Mouse (Mus musculus): Measurements from ENCODE around the gene Pex5l.

Pex5l gene

GRCm38 (mm10) chr3:33142901-33143461, at the start of gene Pex5l:
TSS of gene Pex5l (minus strand) at chr3:33143247.
- DNase-seq, result peak; percentile 42 to 66

- no peak for DNase-seq
Observed at GRCm38 (mm10) chr3:33165186-33165585, 22.1 kb upstream of the Pex5l start.

DNA sequence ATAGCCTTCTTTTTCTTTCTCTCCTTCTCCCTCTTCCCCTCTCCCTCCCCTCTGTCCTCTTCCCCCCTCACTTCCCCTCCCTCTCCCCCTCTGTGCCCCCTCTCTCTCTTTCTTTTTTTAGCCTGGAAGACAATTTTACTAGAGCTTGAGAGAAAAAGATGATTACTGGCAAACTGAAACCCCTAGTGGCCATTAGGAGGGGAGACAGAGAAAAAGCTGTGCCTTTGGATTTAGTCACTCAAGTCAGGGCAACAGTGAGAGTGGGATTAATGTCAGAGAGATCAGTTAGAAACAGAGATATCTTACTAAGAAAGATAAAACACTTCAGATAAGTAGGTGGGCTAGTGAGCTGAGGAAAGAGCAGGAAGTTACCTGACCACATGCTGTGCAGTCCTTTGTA, 20.8 kb upstream of the Pex5l start:
- no peak for DNase-seq

GRCm38 (mm10) chr3:33143592-33143991, 545 bp upstream of the Pex5l start:
- no peak for DNase-seq

- peak; percentile 8 to 18 for DNase-seq
Observed at GRCm38 (mm10) chr3:33142398-33142797, 649 bp downstream of the Pex5l start.

DNA sequence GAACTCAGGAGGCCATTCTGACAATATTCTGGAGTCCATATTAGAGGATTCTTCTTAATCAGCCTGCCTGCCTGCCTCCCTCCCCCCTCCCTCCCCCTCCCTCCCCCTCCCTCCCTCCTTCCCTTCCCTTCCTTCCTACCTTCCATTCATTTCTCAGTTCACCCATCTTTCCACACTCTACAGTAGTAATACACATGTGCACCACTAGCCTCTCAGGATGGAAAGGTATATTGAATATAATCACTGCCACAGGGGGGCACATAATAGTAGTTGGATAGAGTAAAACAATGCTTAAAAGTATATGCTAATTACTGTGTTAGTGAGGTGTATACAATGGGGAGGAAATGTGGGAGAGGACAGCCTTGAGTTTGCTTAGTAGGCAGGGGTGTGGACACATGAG, 13.1 kb downstream of the Pex5l start:
- no peak for DNase-seq

GRCm38 (mm10) chr3:33124796-33125195, 18.3 kb downstream of the Pex5l start:
- DNase-seq, result no peak

DNA sequence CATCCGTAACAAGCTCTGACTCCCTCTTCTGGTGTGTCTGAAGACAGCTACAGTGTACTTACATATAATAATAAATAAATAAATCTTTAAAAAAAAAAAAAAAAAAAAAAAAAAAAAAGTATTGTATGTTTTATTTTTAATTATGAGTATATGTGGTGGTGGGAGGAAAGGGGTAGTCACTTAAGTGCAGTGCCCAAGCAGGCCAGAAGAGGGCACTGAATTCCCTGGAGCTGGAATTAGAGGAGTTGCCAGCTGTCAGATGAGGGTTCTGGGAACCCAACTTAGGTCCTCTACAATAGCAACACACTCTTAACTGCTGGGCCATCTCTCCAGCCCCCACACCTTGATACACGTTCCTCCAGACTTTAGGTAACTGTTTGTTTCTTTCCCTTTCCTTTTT, 37.3 kb downstream of the Pex5l start:
- DNase-seq, result no peak

DNA sequence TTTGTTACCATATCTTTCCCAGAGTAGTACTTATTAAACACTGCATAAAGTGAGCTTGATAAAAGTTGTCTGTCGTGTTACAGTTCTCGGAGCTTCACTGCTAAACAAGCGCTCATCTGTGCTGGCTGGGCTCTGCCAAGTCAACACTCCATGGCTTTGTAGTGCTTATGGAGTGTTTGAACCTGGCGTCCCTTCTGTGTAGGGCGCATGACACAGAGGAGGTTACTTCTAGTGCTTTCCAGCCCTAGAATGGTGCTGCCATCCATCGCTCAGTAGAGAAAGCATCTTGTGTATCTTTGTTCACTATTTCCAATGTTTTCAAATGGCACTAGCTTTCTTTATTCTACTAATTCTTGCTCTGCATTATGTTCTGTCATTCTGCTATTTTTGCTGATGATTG, 39.5 kb downstream of the Pex5l start:
- no peak for DNase-seq

DNA sequence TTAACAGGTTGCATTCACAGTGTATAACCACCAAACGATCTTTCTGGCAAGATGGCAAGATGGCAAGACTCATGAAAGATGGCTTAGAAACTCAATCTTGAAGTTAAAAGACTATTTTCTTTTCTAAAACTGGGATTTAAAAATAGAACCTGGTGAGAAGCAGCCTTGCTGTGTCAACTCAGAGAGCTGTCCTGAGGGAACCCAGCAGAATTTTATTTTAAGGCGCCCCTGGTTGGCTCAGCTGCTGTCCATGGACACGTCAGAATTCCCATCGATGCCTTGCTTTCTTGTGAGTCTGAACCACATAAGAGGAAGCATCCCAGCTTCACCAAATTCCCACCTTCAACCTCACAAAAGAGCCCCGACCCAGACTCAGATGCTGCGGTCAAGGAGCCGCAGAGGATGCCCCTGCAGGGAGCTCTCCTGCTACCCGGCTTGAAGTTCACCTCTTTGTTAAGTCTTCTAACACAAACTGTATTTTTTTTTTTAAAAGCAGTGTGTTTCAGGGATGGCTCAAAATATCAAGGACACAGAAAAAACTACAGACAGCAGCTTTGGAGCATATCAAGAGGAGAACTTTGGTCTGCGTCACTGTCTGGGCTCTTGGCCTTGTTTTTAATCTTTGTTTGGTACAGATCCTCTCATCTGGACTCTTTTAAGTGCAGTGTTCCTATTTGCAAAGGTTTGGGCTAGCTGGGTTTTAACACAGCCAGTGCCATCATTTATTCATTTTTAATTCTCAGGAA, 44.3 kb downstream of the Pex5l start:
- DNase-seq, result no peak

- DNase-seq, result no peak
Observed at GRCm38 (mm10) chr3:33093646-33094045, 49.4 kb downstream of the Pex5l start.

DNA sequence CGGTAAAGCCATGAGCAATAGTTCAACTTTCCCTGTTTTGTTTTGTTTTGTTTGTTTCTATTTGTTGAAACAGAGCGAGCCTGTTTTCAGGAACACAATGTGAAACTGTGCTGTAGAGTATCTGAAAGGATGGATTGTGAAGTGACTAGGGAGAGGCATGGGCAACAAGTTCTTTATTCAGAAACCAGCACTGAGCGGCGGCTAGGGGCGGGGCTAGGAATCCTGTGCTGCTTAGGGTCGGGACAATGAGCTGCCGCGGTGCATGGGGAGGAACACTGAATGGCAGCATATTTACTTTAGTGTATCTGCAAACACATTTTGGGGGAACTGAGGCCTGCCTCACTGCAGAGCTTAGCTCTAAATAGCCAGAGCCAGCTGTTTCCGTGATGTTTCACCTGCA, 53.0 kb downstream of the Pex5l start:
- peak in 1 of 2 experiments; percentile 15 for DNase-seq

DNA sequence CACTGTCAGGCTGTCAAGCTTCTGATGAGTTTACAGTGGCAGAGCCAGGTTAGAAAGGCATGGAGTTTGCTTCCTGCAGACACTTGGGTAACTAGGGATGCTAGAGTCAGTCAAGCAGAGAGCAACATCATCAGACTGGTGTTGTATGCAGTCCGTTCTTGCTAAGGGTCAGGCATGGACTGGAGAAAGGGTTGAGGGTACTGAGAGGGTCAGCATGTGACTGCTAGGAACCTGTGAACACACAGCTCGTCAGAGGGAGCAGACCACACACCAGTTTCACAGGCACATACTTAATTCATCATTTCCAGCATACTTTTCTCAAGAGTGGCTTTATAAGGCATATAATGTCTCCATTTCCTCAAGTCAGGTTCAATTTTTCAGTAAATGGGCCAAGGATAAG, 53.6 kb downstream of the Pex5l start:
- no peak for DNase-seq

DNA sequence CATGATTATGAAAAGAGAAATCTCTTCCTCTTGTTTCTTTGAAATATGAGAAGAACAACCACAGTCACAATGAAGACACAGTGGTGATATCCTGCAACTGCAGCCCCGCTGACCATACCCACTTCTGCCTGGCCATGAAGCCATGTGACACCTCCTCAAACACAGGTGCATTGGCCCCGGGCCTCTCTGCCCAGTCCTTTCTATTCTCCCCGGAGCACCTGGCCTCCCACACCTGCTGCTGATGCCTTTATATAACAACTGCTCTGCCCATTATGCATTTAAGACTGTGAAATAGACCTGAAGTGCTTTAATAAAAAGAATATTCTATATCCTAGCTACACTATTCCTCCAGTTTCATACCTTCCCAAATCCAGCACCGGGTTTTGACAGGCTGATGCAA, 54.8 kb downstream of the Pex5l start:
- DNase-seq, result no peak

GRCm38 (mm10) chr3:33082806-33083338, 60.2 kb downstream of the Pex5l start:
- DNase-seq, result no peak

DNA sequence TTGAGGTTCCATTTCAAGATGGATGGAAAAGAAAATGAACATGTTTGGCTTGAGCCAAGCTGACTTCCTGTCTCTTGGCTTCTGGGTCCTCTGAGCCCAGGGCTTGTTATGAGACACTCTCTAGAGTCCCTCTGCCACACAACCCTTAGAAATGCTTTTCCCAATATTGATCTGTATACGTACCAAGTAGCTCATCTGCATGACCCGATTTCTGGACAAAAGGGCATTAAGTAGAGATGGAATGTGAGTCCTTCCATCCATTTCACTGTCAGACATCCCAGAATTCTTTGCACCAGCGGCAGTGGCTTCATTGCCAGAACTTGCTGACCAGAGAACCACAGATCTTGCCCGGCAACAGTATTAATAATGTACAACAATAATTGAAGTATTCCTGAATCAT, 61.3 kb downstream of the Pex5l start:
- DNase-seq, result no peak

GRCm38 (mm10) chr3:33079658-33080057, 63.4 kb downstream of the Pex5l start:
- DNase-seq, result no peak

DNA sequence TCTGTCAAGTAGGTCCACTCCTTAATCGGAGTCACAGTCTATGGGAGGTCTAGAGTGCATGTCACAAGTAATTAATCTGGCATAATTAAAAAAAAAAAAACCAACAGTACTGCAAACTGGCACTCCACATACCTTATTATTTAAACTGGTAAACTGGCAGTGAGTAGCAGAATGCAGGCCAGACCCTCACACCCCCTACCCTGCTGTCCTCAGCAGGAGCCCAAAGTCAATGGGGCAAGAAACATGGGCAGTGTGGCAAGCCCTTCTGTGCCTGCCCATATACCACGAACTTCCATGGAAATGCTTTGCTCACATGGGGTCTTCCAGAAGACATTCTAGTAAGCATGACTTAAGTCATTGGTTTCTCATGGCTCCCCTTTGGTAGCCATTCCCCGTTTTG, 63.9 kb downstream of the Pex5l start:
- DNase-seq, result no peak

DNA sequence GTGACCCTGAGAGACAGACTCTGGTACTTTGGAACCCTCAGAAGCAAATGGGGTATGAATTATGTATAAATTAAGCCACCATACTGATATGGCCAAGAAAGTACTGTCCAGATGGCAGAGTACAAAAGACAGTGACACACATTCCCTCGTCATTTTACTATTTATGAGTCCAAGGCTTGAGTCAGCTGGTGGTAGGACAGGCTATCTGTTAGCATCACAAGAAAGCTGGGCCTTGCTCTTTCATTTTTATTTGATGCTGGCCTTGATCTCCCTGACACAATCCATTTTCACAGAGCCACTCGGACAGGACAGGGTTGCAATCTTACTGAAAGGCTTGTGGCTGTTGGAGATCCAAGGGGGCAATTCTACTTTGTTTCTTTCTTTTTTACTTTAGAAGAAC, 67.4 kb downstream of the Pex5l start:
- DNase-seq, result no peak

DNA sequence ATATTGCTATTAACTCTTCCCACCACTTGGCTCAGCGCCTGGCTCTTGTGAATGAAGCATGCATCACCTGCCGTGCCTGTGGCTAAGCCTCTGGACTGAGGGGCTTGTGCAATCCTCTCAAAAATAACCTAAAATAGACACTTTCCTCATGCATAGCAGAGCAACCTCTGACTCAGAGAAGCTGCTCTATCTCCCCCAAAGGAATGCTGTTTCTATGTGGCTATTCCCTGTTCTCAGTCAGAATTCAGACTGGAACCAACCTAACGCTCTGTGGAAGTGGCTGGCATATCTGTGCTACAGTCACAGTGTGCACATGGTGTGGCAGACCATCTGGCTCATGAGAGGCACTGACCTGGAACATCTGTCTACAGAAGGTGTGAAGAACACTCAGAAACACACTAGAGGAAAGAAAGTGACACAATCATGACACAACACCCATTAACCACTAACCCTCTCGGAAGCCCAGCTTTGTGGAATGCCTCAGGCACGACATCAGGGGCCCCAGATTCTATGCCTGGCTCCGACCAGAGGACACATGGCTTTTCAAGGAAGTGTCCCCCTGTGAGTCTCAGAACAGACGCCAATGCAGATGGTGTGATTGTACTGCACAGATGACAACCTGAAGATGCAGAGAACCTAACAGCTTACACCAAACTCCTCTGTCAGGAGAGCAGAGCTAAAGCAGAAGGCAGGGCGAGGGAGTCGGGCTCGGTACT, 68.6 kb downstream of the Pex5l start:
- DNase-seq, result no peak

GRCm38 (mm10) chr3:33073905-33074265, 69.2 kb downstream of the Pex5l start:
- DNase-seq, result no peak

GRCm38 (mm10) chr3:33070771-33071170, 72.3 kb downstream of the Pex5l start:
- no peak for DNase-seq

- no peak for DNase-seq
Observed at GRCm38 (mm10) chr3:33068146-33068545, 74.9 kb downstream of the Pex5l start.

- DNase-seq, result no peak
Observed at GRCm38 (mm10) chr3:33063590-33063989, 79.5 kb downstream of the Pex5l start.
